Mouse (Mus musculus): Measurements from ENCODE around the gene Fblim1.

The Fblim1 gene

GRCm38 (mm10) chr4:141570004-141570403 lies 35.9 kb downstream of the Fblim1 start:
- no peak for TF ChIP-seq GATA4 (IDR thresholded peaks at IDR 0.05; ENCODE audit: insufficient replicate concordance, low read length)

GRCm38 (mm10) chr4:141568966-141569365 lies 36.9 kb downstream of the Fblim1 start:
- no peak for TF ChIP-seq GATA4 (IDR thresholded peaks at IDR 0.05; ENCODE audit: insufficient replicate concordance, low read length)

GRCm38 (mm10) chr4:141566187-141566586 lies 39.7 kb downstream of the Fblim1 start:
- no peak for TF ChIP-seq GATA4 (IDR thresholded peaks at IDR 0.05; ENCODE audit: insufficient replicate concordance, low read length)

- TF ChIP-seq GATA4 (IDR thresholded peaks at IDR 0.05; ENCODE audit: insufficient replicate concordance, low read length): no peak
Measured at GRCm38 (mm10) chr4:141565325-141565724, 40.6 kb downstream of the Fblim1 start.

- TF ChIP-seq GATA4 (IDR thresholded peaks at IDR 0.05; ENCODE audit: insufficient replicate concordance, low read length): no peak
Measured at GRCm38 (mm10) chr4:141564660-141565059, 41.2 kb downstream of the Fblim1 start.

GRCm38 (mm10) chr4:141564209-141564608 lies 41.7 kb downstream of the Fblim1 start:
- TF ChIP-seq GATA4 (IDR thresholded peaks at IDR 0.05; ENCODE audit: insufficient replicate concordance, low read length): no peak

GRCm38 (mm10) chr4:141562281-141562680 lies 43.6 kb downstream of the Fblim1 start:
- TF ChIP-seq GATA4 (IDR thresholded peaks at IDR 0.05; ENCODE audit: insufficient replicate concordance, low read length): no peak

- TF ChIP-seq GATA4 (IDR thresholded peaks at IDR 0.05; ENCODE audit: insufficient replicate concordance, low read length): no peak
Measured at GRCm38 (mm10) chr4:141559898-141560263, 46.0 kb downstream of the Fblim1 start.

GRCm38 (mm10) chr4:141559131-141559897 lies 46.6 kb downstream of the Fblim1 start:
- no peak for TF ChIP-seq GATA4 (IDR thresholded peaks at IDR 0.05; ENCODE audit: insufficient replicate concordance, low read length)

DNA sequence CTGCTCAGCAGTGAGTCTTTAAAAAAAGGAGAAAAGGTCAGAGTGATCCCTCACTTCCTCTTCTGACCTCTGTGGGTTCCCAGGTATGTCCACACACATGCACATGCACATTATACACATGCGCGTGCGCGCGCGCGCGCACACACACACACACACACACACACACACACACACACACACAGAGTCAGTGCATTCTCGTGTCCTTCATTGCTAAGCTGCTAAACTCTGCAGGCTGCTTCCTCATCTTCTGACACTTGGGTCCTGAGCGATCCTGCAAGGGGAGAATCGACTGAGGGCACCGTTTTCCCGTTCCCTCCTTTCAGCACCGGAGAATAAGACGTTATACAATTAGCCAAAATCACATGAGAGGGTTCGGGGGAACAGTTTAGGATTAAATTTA lies 47.2 kb downstream of the Fblim1 start:
- no peak for TF ChIP-seq GATA4 (IDR thresholded peaks at IDR 0.05; ENCODE audit: insufficient replicate concordance, low read length)

GRCm38 (mm10) chr4:141552484-141552883 lies 53.4 kb downstream of the Fblim1 start:
- TF ChIP-seq GATA4 (IDR thresholded peaks at IDR 0.05; ENCODE audit: insufficient replicate concordance, low read length): no peak

GRCm38 (mm10) chr4:141547299-141547698 lies 58.6 kb downstream of the Fblim1 start:
- TF ChIP-seq GATA4 (IDR thresholded peaks at IDR 0.05; ENCODE audit: insufficient replicate concordance, low read length): no peak

GRCm38 (mm10) chr4:141546334-141547200 lies 59.3 kb downstream of the Fblim1 start:
- TF ChIP-seq GATA4 (IDR thresholded peaks at IDR 0.05; ENCODE audit: insufficient replicate concordance, low read length): no peak

DNA sequence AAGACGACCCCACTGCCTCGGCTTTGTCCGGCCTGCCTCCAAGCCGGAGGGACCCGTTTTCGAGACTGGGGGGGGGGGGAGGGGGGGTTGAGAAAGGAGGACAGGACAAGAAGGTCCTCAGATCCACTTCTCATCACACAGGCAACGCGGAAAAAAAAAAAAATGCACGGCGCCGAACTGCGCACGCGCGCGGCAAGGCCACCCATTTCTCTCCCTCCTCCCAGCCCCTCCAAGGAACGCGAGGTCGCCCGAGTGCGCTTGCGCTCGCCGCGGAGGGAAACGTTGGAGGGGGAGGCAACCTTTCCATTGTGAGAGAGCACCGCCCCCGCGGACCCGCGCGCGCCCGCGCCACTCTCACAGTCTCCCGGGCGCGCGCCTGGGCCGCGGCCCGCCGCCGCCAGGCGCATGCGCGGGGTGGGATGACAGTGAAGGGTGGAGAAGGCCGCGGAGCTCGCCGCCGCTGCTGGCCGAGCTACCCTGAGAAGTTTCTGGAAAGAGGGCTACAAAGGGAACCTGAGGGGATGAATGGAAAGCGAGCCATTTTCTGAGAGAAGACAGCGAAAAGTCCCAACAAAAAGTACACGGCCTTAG lies 60.1 kb downstream of the Fblim1 start:
- no peak for TF ChIP-seq GATA4 (IDR thresholded peaks at IDR 0.05; ENCODE audit: insufficient replicate concordance, low read length)

DNA sequence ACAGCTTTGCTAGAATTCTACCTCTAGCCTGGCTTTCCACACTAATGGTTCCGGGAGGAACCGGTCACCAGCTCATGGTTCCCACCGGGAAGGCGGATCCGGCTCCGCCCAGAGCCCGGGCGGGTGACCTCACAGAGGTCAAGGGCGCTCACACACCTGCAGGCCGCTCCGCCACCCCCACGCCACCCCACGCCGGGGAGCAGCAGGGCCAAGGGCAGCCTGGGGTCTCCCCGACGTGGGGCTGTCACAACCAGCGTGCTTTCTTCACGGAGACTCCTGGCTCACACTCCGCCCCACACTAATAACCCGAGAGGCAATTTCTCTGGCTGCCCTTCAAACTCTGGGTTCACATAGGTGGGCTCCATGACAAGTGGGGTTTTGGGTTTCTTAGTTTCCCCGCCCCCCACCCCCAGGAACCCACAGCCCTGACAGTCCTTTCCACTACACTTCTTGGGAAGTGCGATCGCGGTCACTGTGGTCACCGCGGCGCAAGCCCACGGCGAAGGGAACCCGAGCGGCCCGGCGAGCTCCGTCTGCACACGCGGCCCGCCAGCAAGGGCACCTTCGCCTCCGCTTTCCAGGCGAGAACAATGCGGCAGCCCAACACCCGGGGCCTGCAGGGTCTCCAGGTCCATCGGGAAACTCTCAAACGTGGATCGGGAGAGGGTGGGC lies 60.7 kb downstream of the Fblim1 start:
- no peak for TF ChIP-seq GATA4 (IDR thresholded peaks at IDR 0.05; ENCODE audit: insufficient replicate concordance, low read length)
